Mouse (Mus musculus): ENCODE results near the gene Gm10778. TPM values are rescaled to one million over a fixed set of nuclear protein-coding genes. Genes with fewer than 3 reads are reported as not detected.
"Not testable (repeated sequence)": the region's sequence is repeated elsewhere in the genome, so short reads cannot be mapped to it uniquely, and the experiment has no call there.

The Gm10778 gene
- polyA plus RNA-seq, 1 experiment: 1.0 TPM

GRCm38 (mm10) chr10:81642648-81643448 lies 6.0 kb upstream of the Gm10778 start:
- peak overlapping the region; percentile 77 for H3K4me3 ChIP-seq (ENCODE audit: insufficient read depth, low read depth, low read length)
- H3K27ac ChIP-seq (replicated peaks; ENCODE audit: low read depth, low read length): peak overlapping the region; percentile 62

GRCm38 (mm10) chr10:81643449-81644055 lies 5.3 kb upstream of the Gm10778 start:
- peak overlapping the region; percentile 77 for H3K4me3 ChIP-seq (ENCODE audit: insufficient read depth, low read depth, low read length)
- peak overlapping the region; percentile 62 for H3K27ac ChIP-seq (replicated peaks; ENCODE audit: low read depth, low read length)
- peaks cover 8% of the 10 kb centered on the region for H3K4me1 ChIP-seq (ENCODE audit: control insufficient read depth, insufficient read depth, insufficient read length, low read length)

More at GRCm38 (mm10) chr10:81642648-81643448, 6.0 kb upstream of the Gm10778 start:
- peaks cover 8% of the 10 kb centered on the region for H3K4me1 ChIP-seq (ENCODE audit: control insufficient read depth, insufficient read depth, insufficient read length, low read length)

GRCm38 (mm10) chr10:81644162-81644561 lies 4.7 kb upstream of the Gm10778 start:
- Histone ChIP-seq H3K4me3 (ENCODE audit: insufficient read depth, low read depth, low read length) (peak overlapping the region; percentile 77), H3K27ac (replicated peaks; ENCODE audit: low read depth, low read length) (no peak overlapping the region), H3K4me1 (ENCODE audit: control insufficient read depth, insufficient read depth, insufficient read length, low read length) (peaks cover 8% of the 10 kb centered on the region)

DNA sequence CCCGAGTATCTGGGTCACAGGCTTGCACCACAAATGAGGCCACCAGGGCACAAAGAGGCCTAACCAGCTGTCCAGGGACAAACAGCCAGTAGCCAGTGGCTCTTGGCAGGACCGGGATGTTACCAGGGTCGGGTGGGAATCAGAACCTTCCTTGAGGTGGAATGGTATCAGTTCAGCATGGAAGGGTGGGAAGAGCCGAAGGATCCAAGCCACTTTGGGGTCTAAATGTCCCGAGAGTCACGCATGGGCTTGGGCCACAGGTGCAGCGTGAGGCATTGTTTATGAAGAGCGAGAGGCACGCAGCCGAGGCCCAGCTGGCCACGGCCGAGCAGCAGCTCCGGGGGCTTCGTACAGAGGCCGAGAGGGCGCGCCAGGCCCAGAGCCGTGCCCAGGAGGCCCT lies 4.1 kb upstream of the Gm10778 start:
- Histone ChIP-seq H3K27ac (replicated peaks; ENCODE audit: low read depth, low read length) (no peak overlapping the region), H3K4me3 (ENCODE audit: insufficient read depth, low read depth, low read length) (no peak overlapping the region), H3K4me1 (ENCODE audit: control insufficient read depth, insufficient read depth, insufficient read length, low read length) (peaks cover 8% of the 10 kb centered on the region)

DNA sequence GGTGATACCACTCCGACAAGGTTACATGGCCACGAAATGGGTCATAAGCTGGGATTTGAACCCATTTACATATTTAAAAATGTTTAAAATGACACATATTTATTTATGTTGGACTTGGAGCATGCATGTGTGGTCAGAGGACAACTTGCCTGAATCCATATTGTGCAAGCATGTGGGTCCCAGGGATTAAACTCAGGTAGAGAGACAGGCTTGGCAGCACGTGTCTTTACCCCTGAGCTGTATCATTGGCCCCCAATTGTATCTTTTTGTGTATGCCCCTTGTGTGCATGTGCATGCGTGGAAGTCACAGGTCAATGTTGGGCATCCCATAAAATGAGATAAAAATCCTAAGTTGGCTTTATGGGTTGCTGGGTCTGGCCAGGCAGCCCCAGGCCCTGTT lies 3.5 kb upstream of the Gm10778 start:
- Histone ChIP-seq H3K27ac (replicated peaks; ENCODE audit: low read depth, low read length) (no peak overlapping the region), H3K4me1 (ENCODE audit: control insufficient read depth, insufficient read depth, insufficient read length, low read length) (peaks cover 8% of the 10 kb centered on the region), H3K4me3 (ENCODE audit: insufficient read depth, low read depth, low read length) (no peak overlapping the region)

DNA sequence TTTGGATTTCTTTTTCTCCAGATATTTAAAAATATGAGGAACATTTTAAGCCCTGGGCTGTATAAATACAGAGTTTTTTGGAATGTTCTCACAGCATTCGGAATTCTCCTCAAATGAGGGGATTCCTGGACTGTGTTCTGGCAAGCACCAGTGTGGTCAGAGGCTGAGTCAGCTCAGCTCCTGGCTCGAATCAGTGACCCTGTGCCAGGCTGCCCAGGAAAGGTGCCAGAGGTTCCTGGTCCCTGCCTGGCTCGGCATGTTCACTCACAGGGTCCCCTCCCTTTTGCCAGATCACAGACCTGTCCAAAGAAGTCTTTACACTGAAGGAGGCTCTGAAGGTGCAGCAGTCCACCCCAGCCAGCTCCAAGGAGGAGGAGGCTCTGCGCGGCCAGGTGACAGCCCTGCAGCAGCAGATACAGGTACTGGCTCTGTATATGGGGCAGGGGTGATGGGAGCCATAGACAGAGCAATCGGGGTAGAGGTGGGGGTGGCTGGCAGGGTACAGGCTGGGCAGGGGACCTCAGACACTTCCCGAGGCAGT lies 2.8 kb upstream of the Gm10778 start:
- Histone ChIP-seq H3K4me3 (ENCODE audit: insufficient read depth, low read depth, low read length) (no peak overlapping the region), H3K27ac (replicated peaks; ENCODE audit: low read depth, low read length) (no peak overlapping the region), H3K4me1 (ENCODE audit: control insufficient read depth, insufficient read depth, insufficient read length, low read length) (peaks cover 8% of the 10 kb centered on the region)

DNA sequence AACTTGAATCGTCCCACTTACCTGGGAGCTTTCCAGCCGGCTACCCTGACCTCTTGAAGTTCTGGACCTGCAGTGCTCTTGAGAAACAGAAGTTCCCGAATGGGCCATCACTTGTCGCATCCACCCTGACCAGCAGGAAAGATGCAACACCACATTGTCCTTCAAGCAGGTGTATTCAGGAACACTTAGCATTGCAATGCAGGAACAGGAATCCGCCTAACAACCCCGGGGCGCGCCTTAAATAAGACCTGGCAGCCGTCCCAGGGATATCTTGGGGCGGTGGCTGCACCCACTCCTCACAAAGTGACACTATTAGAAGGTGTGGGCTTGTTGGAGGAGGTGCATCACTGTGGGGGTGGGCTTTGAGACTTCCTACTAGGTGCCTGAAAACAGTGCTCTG lies 6.3 kb downstream of the Gm10778 start:
- no peaks in the 10 kb centered on the region for H3K4me1 ChIP-seq (ENCODE audit: control insufficient read depth, insufficient read depth, insufficient read length, low read length)
- no peak overlapping the region for H3K4me3 ChIP-seq (ENCODE audit: insufficient read depth, low read depth, low read length)
- no peak overlapping the region for H3K27ac ChIP-seq (replicated peaks; ENCODE audit: low read depth, low read length)

GRCm38 (mm10) chr10:81656174-81656573 lies 7.3 kb downstream of the Gm10778 start:
- Histone ChIP-seq H3K27ac (replicated peaks; ENCODE audit: low read depth, low read length) (no peak overlapping the region), H3K4me1 (ENCODE audit: control insufficient read depth, insufficient read depth, insufficient read length, low read length) (no peaks in the 10 kb centered on the region), H3K4me3 (ENCODE audit: insufficient read depth, low read depth, low read length) (no peak overlapping the region)

GRCm38 (mm10) chr10:81687114-81687513 lies 38.3 kb downstream of the Gm10778 start:
- not testable (repeated sequence) for H3K4me3 ChIP-seq (ENCODE audit: insufficient read depth, low read depth, low read length); H3K27ac ChIP-seq (replicated peaks; ENCODE audit: low read depth, low read length); H3K4me1 ChIP-seq (ENCODE audit: control insufficient read depth, insufficient read depth, insufficient read length, low read length)

GRCm38 (mm10) chr10:81704531-81705301 lies 55.9 kb downstream of the Gm10778 start, which contains the start of gene Zfp433:
TSS of gene Zfp433 (plus strand) at chr10:81704825.
- H3K27ac ChIP-seq (replicated peaks; ENCODE audit: low read depth, low read length): not testable (repeated sequence)

More at GRCm38 (mm10) chr10:81704531-81705301, 55.9 kb downstream of the Gm10778 start, which contains the start of gene Zfp433:
- not testable (repeated sequence) for H3K4me3 ChIP-seq (ENCODE audit: insufficient read depth, low read depth, low read length); H3K4me1 ChIP-seq (ENCODE audit: control insufficient read depth, insufficient read depth, insufficient read length, low read length)

Other genes with a start within 250 kb of the Gm10778 start
- gene Nfic, start 193.4 kb upstream of the Gm10778 start, polyA plus RNA-seq (2012; ENCODE audit: insufficient read depth, insufficient read length, missing spikeins): 40.9 and 42.9 TPM in 2 replicates
- 0.63 TPM in 1 of 2 replicates, not detected in the other for gene Celf5, start 166.3 kb upstream of the Gm10778 start, polyA plus RNA-seq (2012; ENCODE audit: insufficient read depth, insufficient read length, missing spikeins)
- gene Ncln, start 152.7 kb upstream of the Gm10778 start, polyA plus RNA-seq (2012; ENCODE audit: insufficient read depth, insufficient read length, missing spikeins): 13.9 and 17.9 TPM in 2 replicates
- 0.71 and 0.79 TPM in 2 replicates for gene S1pr4, start 148.9 kb upstream of the Gm10778 start, polyA plus RNA-seq (2012; ENCODE audit: insufficient read depth, insufficient read length, missing spikeins)
- gene Gna15, start 124.8 kb upstream of the Gm10778 start, polyA plus RNA-seq (2012; ENCODE audit: insufficient read depth, insufficient read length, missing spikeins): not detected in 2 replicates
- gene Gna11, start 103.9 kb upstream of the Gm10778 start, polyA plus RNA-seq (2012; ENCODE audit: insufficient read depth, insufficient read length, missing spikeins): 34.1 and 41.1 TPM in 2 replicates
- gene Aes, start 89.6 kb upstream of the Gm10778 start, polyA plus RNA-seq (2012; ENCODE audit: insufficient read depth, insufficient read length, missing spikeins): 679 and 754 TPM in 2 replicates
- gene Tle2, start 74.5 kb upstream of the Gm10778 start, polyA plus RNA-seq (2012; ENCODE audit: insufficient read depth, insufficient read length, missing spikeins): 3.2 and 4.8 TPM in 2 replicates
- gene Tle6, start 48.0 kb upstream of the Gm10778 start, polyA plus RNA-seq (2012; ENCODE audit: insufficient read depth, insufficient read length, missing spikeins): 3.3 TPM in 1 of 2 replicates, not detected in the other
- gene BC025920, start 42.8 kb upstream of the Gm10778 start, polyA plus RNA-seq (2012; ENCODE audit: insufficient read depth, insufficient read length, missing spikeins): 4.1 and 8.7 TPM in 2 replicates
- gene Sirt6, start 21.3 kb upstream of the Gm10778 start, polyA plus RNA-seq (2012; ENCODE audit: insufficient read depth, insufficient read length, missing spikeins): 3.2 and 4.5 TPM in 2 replicates
- gene Ankrd24, start 20.5 kb upstream of the Gm10778 start, polyA plus RNA-seq (2012; ENCODE audit: insufficient read depth, insufficient read length, missing spikeins): 12.6 and 12.9 TPM in 2 replicates
- 2.6 TPM in 1 of 2 replicates, not detected in the other for gene Zfp433, start 55.8 kb downstream of the Gm10778 start, polyA plus RNA-seq (2012; ENCODE audit: insufficient read depth, insufficient read length, missing spikeins)
- 0.36 TPM in 1 of 2 replicates, not detected in the other for gene Gm3055, start 122.1 kb downstream of the Gm10778 start, polyA plus RNA-seq (2012; ENCODE audit: insufficient read depth, insufficient read length, missing spikeins)
- 2.4 TPM in 1 of 2 replicates, not detected in the other for gene Gm4767, start 163.1 kb downstream of the Gm10778 start, polyA plus RNA-seq (2012; ENCODE audit: insufficient read depth, insufficient read length, missing spikeins)
- gene Gm32687, start 214.9 kb downstream of the Gm10778 start, polyA plus RNA-seq (2012; ENCODE audit: insufficient read depth, insufficient read length, missing spikeins): 1.2 and 2.5 TPM in 2 replicates

All from brown adipose tissue, adult 24 weeks (tissue).